In the genomic region with DNA sequence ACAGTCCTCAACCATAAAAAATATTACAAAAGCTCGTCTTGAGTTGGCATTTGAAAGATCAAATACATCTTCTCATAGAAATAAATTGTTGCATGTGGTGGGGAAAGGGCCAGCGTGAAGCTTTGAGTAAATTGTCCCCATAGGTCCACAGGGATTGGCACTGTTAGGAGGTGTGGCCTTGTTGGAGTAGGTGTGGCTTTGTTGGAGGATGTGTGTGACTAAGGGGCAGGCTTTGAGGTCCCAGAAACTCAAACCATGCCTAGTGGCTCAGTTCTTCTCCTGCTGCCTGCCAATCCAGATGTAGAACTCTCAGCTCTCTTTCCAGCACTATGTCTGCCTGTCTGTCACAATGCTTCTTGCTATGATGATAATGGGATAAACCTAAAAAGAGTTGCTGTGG, we compare ENCODE assay signal across 42 mouse cellular contexts. TPM values are rescaled to one million over a fixed set of nuclear protein-coding genes. Genes with fewer than 3 reads are reported as not detected.
"Had no signal": no experiment of that assay in that cellular context is flagged by ENCODE, and none has a peak within 500 bp of the region (broad histone marks: within the 10 kb centered on the region; RNA-seq: fewer than 3 reads in every experiment).

No protein-coding gene starts in this region.

- H3K9ac ChIP-seq: heart, embryonic 12.5 days; heart, embryonic 13.5 days; heart, embryonic 15.5 days; hindbrain, embryonic 12.5 days; hindbrain, embryonic 13.5 days; hindbrain, embryonic 14.5 days; hindbrain, embryonic 15.5 days; intestine, embryonic 15.5 days; kidney, embryonic 15.5 days had no signal

- H3K36me3 ChIP-seq: heart, embryonic 12.5 days; heart, embryonic 13.5 days; heart, embryonic 15.5 days; hindbrain, embryonic 10.5 days; hindbrain, embryonic 12.5 days; hindbrain, embryonic 13.5 days; hindbrain, embryonic 15.5 days; intestine, embryonic 15.5 days; kidney, embryonic 15.5 days had no signal

- H3K27ac ChIP-seq: heart, embryonic 13.5 days; heart, embryonic 15.5 days; hindbrain, embryonic 10.5 days; hindbrain, embryonic 12.5 days; hindbrain, embryonic 13.5 days; hindbrain, embryonic 14.5 days; hindbrain, embryonic 15.5 days; hindbrain, postnatal 0 days; intestine, embryonic 15.5 days; kidney, embryonic 15.5 days; kidney, postnatal 0 days; layer of hippocampus, adult 2 months had no signal

- H3K4me3 ChIP-seq: heart, embryonic 12.5 days; heart, embryonic 13.5 days; heart, embryonic 15.5 days; hindbrain, embryonic 10.5 days; hindbrain, embryonic 12.5 days; hindbrain, embryonic 13.5 days; hindbrain, embryonic 15.5 days; intestine, embryonic 15.5 days; kidney, embryonic 15.5 days; layer of hippocampus, adult 2 months had no signal

- H3K4me2 ChIP-seq: heart, embryonic 11.5 days; heart, embryonic 12.5 days; heart, embryonic 13.5 days; heart, embryonic 15.5 days; hindbrain, embryonic 12.5 days; hindbrain, embryonic 13.5 days; hindbrain, embryonic 14.5 days; hindbrain, embryonic 15.5 days; intestine, embryonic 15.5 days; kidney, embryonic 15.5 days had no signal

- H3K27me3 ChIP-seq: heart, embryonic 15.5 days; intestine, embryonic 15.5 days had no signal

- ATAC-seq: hindbrain, embryonic 16.5 days; hindbrain, postnatal 0 days; inflammation-experienced regulatory T-cells, adult 6 months; intestine, embryonic 15.5 days; intestine, embryonic 16.5 days; intestine, postnatal 0 days had no signal

- DNase-seq: heart, postnatal 10 days; heart, postnatal 14 days; heart, postnatal 4 days; kidney, adult 11 months; kidney, adult 18-20 months; kidney, adult 2 months; kidney, adult 8-10 months; kidney, adult 9 months; kidney, postnatal 10 days; kidney, postnatal 14 days; kidney, postnatal 25 days; kidney, postnatal 36 days; kidney, postnatal 4 days; layer of hippocampus, adult 9-11 months; layer of hippocampus, postnatal 36 days had no signal

- H3K9me3 ChIP-seq: heart, embryonic 13.5 days; heart, embryonic 15.5 days; hindbrain, embryonic 10.5 days; hindbrain, embryonic 12.5 days; hindbrain, embryonic 13.5 days; hindbrain, embryonic 15.5 days; intestine, embryonic 15.5 days; kidney, embryonic 15.5 days had no signal

- H3K4me1 ChIP-seq: heart, embryonic 12.5 days; heart, embryonic 15.5 days; hindbrain, embryonic 15.5 days; intestine, embryonic 15.5 days had no signal

RNA-seq across cellular contexts. Expression of gene Gm10320, which starts 49.8 kb away (rescaled TPM):
- total RNA-seq: heart, adult 8-10 months; heart, postnatal 10 days; heart, postnatal 14 days; heart, postnatal 25 days; heart, postnatal 4 days; hematopoietic stem cell, adult 5-6 weeks; layer of hippocampus, adult 18-20 months; layer of hippocampus, adult 2 months; layer of hippocampus, adult 8-10 months; layer of hippocampus, postnatal 10 days; layer of hippocampus, postnatal 14 days; layer of hippocampus, postnatal 25 days; layer of hippocampus, postnatal 36 days; left cerebral cortex, adult 18-20 months had no signal
- polyA plus RNA-seq: hindbrain, embryonic 12.5 days had no signal
